Mouse (Mus musculus): ENCODE results near the gene Lrmp.

DNA sequence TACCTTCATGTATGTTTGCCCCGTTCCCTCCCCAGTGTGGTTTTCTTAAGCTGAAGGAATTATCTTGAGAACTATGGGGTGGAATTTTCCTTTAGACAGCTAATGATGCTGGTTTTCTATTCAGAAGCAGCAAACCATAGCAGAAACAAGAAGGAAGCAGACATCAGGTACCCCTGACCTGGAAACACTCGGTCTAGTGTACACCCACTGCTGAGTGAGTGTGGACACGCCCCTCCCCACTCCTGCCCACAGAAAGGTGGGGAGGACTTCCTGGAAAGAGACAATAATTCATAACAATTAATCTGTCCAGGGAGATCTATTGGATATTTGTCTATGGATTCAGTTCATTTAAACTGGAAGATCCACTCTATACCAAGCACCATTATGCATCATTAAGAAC lies 19.8 kb downstream of the Lrmp start:
- TF ChIP-seq CTCF (IDR thresholded peaks at IDR 0.05; ENCODE audit: extremely low read depth, insufficient read depth, insufficient read length, insufficient replicate concordance) (no peak), POLR2A (IDR thresholded peaks at IDR 0.05; ENCODE audit: low read depth, low read length) (no peak)
